Mouse (Mus musculus) embryonic fibroblast, embryonic 13.5 days (primary cell): ENCODE results near the gene Gm20816. TPM values are rescaled to one million over a fixed set of nuclear protein-coding genes. Genes with fewer than 3 reads are reported as not detected.
"Not testable (repeated sequence)": the region's sequence is repeated elsewhere in the genome, so short reads cannot be mapped to it uniquely, and the experiment has no call there.

Experiments
- H3K27ac ChIP-seq: 2 replicates; pipeline ENCODE4 v1.5.1; 2012; ENCODE audit warnings: low read length, control low read depth, inconsistent platforms; ENCODE audit not compliant: insufficient read depth
- H3K4me1 ChIP-seq: 2 replicates; pipeline ENCODE4 v1.6.1; 2011; ENCODE audit warnings: low read length; ENCODE audit not compliant: control insufficient read depth, insufficient read depth
- H3K4me3 ChIP-seq: 2 replicates; pipeline ENCODE4 v1.5.1; 2011; ENCODE audit warnings: mild to moderate bottlenecking, control low read depth, low read length; ENCODE audit not compliant: insufficient read depth
- polyA plus RNA-seq: library from polyadenylated mRNA; stranded (reverse); fragments of >200 nt; gene quantifications from 2 replicates; pipeline ENCODE4 v1.2.4, GENCODE M21; 2011; ENCODE audit warnings: low read depth; ENCODE audit not compliant: missing spikeins, insufficient read length

The Gm20816 gene
- not detected in 2 replicates for polyA plus RNA-seq

GRCm38 (mm10) chrY:68537655-68538054 is at the start of gene Gm20816:
Gene Gm20816 (plus strand): TSS chrY:68537955.
- H3K27ac ChIP-seq, H3K4me3 ChIP-seq, H3K4me1 ChIP-seq: not testable (repeated sequence)

Other genes with a start within 250 kb of the Gm20816 start
- not detected in 2 replicates for gene Gm20937, start 243.1 kb upstream of the Gm20816 start, polyA plus RNA-seq